Mouse (Mus musculus): ENCODE data around the gene Nme7. TPM values are rescaled to one million over a fixed set of nuclear protein-coding genes. Genes with fewer than 3 reads are reported as not detected.

The Nme7 gene
- polyA plus RNA-seq, 1 experiment from 2014 or later = 40.5 TPM

DNA sequence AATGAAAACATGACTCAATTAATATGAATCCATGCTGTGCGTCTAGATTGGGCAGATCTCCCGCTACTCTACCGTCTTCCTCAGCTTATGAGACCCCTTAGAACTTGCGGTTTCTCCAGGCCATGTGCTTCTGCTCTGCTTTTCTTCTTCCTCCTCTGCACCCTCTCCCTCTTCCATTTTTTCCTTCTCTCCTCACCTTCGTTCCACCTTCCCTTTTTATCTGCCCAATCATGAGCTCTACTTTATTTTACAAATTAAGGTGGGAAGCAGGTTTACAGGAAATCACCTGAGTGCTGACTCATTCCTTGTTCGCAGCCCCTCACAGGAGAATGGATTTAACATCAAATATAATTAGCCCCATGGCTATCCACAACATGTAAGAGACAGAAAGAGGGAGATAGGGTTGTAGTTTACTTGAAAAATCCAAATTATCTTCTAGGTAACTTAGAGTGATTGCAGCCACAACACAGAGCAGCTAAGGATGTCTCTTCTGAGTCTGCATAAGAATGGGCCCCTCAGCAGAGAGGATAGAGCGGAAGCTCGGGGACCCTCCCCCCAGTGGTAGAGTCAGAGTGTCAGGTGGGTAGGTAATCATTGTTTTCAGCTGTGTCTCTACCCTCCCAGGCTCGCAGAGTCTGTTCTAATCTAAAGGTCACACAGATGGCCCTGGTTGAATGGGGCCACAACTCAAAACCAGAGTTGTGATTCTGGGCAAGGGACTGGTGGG lies 73.0 kb downstream of the Nme7 start:
- no peak overlapping the region for H3K4me3 ChIP-seq (ENCODE audit: low read depth, low read length)
- H3K36me3 ChIP-seq (ENCODE audit: control insufficient read depth, insufficient read depth, low read length) = no peaks in the 10 kb centered on the region; the same call in 1 of the 2 replicates

DNA sequence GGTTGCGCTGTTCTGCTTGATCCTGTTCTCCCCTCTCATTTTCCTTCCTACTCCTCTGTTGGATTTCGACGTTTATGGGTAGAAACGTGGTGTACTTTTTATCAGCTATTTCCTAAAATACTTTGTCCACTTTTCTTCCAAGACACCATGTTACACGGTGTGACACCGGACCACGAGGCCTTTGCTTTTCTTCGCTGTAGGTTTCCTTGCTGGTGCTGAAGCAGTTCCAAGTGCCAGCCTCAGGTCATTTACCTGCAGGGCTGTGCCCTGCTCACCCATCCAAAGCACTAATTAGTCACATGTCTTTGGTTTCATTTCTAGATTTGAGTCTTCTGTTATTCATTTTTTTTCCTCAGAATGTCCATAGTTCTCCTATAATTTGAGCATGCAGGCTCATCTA lies 79.7 kb downstream of the Nme7 start:
- no peak overlapping the region for H3K27ac ChIP-seq (ENCODE audit: low read depth, low read length)
- no peaks in the 10 kb centered on the region for H3K9me3 ChIP-seq (ENCODE audit: control insufficient read depth, low read length)
- no peak overlapping the region for H3K4me3 ChIP-seq (ENCODE audit: low read depth, low read length)
- no peak overlapping the region for H3K4me2 ChIP-seq (ENCODE audit: low read depth, low read length, severe bottlenecking)
- DNase-seq (ENCODE audit: low spot score) (no peak), ATAC-seq (replicated peaks; ENCODE audit: low FRiP score) (no peak)
- H3K27me3 ChIP-seq (ENCODE audit: control insufficient read depth, insufficient read depth, low read length) = no peaks in the 10 kb centered on the region
- H3K36me3 ChIP-seq (ENCODE audit: control insufficient read depth, insufficient read depth, low read length) = no peaks in the 10 kb centered on the region
- no peaks in the 10 kb centered on the region for H3K4me1 ChIP-seq (replicated peaks; ENCODE audit: control insufficient read depth, insufficient read depth, low read length)
- 96% methylated on average over 8 of the region's 8 CpGs for whole genome bisulfite sequencing
- H3K9ac ChIP-seq (ENCODE audit: low read length) = no peak overlapping the region

More for the DNA sequence above, 73.0 kb downstream of the Nme7 start:
- Histone ChIP-seq H3K27me3 (ENCODE audit: control insufficient read depth, insufficient read depth, low read length) (no peaks in the 10 kb centered on the region), H3K4me1 (replicated peaks; ENCODE audit: control insufficient read depth, insufficient read depth, low read length) (no peaks in the 10 kb centered on the region), H3K27ac (ENCODE audit: low read depth, low read length) (no peak overlapping the region), H3K9me3 (ENCODE audit: control insufficient read depth, low read length) (no peaks in the 10 kb centered on the region), H3K9ac (ENCODE audit: low read length) (no peak overlapping the region), H3K4me2 (ENCODE audit: low read depth, low read length, severe bottlenecking) (no peak overlapping the region)
- no peak for DNase-seq (ENCODE audit: low spot score)
- no peak for ATAC-seq (replicated peaks; ENCODE audit: low FRiP score)
- WGBS = 73% methylated on average over 9 of the region's 9 CpGs

DNA sequence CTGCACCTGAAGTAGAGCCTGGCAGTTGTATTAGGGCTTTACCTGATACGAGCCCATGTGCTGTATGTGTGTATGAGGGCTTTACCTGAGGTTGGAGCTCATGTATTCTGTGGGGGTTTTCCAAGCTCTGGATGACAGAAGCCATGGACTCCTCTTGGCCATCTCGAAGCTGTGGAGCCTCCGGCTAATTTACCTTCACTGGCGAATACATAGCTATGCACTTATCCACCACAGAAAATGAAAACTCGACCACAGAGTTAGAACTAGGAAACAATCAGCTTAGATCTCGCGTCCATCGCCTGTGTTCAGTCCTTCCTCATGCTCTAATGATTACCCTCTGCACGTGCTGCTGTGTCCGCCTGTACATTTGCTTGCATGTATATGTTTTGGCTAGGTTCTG lies 80.4 kb downstream of the Nme7 start:
- 96% methylated on average over 10 of the region's 10 CpGs for WGBS
- Histone ChIP-seq H3K4me3 (ENCODE audit: low read depth, low read length) (no peak overlapping the region), H3K4me1 (replicated peaks; ENCODE audit: control insufficient read depth, insufficient read depth, low read length) (no peaks in the 10 kb centered on the region), H3K27ac (ENCODE audit: low read depth, low read length) (no peak overlapping the region), H3K27me3 (ENCODE audit: control insufficient read depth, insufficient read depth, low read length) (no peaks in the 10 kb centered on the region), H3K9me3 (ENCODE audit: control insufficient read depth, low read length) (no peaks in the 10 kb centered on the region), H3K36me3 (ENCODE audit: control insufficient read depth, insufficient read depth, low read length) (no peaks in the 10 kb centered on the region), H3K9ac (ENCODE audit: low read length) (no peak overlapping the region), H3K4me2 (ENCODE audit: low read depth, low read length, severe bottlenecking) (no peak overlapping the region)
- ATAC-seq (replicated peaks; ENCODE audit: low FRiP score) (no peak), DNase-seq (ENCODE audit: low spot score) (no peak)

DNA sequence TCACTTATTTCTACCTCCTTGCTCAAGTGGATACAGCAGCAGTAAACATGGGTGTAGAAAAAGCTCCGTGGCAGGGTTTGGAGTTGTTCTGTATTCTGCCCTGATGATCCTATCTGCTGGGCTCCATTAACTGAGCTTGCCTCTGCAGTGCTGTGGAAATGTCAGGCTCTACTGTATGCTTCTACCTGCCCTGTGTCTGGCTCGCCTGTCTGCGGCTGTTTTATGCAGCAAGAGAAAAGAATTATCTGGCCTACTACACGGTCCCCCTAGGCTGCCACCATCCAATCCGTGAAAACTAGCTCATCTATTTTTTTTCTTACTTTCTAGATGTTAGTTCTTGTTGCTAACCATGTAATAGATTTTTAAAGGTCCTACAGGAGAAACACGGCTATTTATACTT lies 81.1 kb downstream of the Nme7 start:
- Histone ChIP-seq H3K9me3 (ENCODE audit: control insufficient read depth, low read length) (no peaks in the 10 kb centered on the region), H3K27me3 (ENCODE audit: control insufficient read depth, insufficient read depth, low read length) (no peaks in the 10 kb centered on the region), H3K27ac (ENCODE audit: low read depth, low read length) (no peak overlapping the region), H3K4me3 (ENCODE audit: low read depth, low read length) (no peak overlapping the region), H3K36me3 (ENCODE audit: control insufficient read depth, insufficient read depth, low read length) (no peaks in the 10 kb centered on the region), H3K4me2 (ENCODE audit: low read depth, low read length, severe bottlenecking) (no peak overlapping the region), H3K9ac (ENCODE audit: low read length) (no peak overlapping the region), H3K4me1 (replicated peaks; ENCODE audit: control insufficient read depth, insufficient read depth, low read length) (no peaks in the 10 kb centered on the region)
- ATAC-seq (replicated peaks; ENCODE audit: low FRiP score) (no peak), DNase-seq (ENCODE audit: low spot score) (no peak)
- WGBS = 92% methylated on average over 6 of the region's 6 CpGs

DNA sequence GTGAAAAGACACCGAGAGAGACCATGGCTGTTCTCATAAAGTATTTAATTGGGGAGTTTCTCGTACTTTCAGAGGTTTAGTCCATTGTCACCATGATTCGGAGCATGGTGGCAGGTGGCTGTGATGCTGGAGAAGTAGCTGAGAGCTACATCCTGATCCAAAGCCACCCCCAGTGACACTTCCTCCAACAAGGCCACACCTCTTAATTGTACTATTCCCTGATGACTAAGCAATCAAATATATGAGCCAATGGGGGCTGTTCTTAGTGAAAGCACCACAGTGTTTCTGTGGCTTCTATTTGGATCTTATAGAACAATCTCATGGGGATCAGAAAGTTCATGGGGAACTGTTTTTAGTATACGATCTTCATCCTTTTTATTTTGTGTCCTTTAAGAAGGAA lies 85.8 kb downstream of the Nme7 start:
- no peak for DNase-seq (ENCODE audit: low spot score)
- ATAC-seq (replicated peaks; ENCODE audit: low FRiP score) = no peak
- no peaks in the 10 kb centered on the region for H3K36me3 ChIP-seq (ENCODE audit: control insufficient read depth, insufficient read depth, low read length)
- H3K4me3 ChIP-seq (ENCODE audit: low read depth, low read length) = no peak overlapping the region
- no peaks in the 10 kb centered on the region for H3K27me3 ChIP-seq (ENCODE audit: control insufficient read depth, insufficient read depth, low read length)
- no peak overlapping the region for H3K4me2 ChIP-seq (ENCODE audit: low read depth, low read length, severe bottlenecking)
- H3K9me3 ChIP-seq (ENCODE audit: control insufficient read depth, low read length) = no peaks in the 10 kb centered on the region
- H3K9ac ChIP-seq (ENCODE audit: low read length) = no peak overlapping the region
- H3K27ac ChIP-seq (ENCODE audit: low read depth, low read length) = no peak overlapping the region
- no peaks in the 10 kb centered on the region for H3K4me1 ChIP-seq (replicated peaks; ENCODE audit: control insufficient read depth, insufficient read depth, low read length)
- 86% methylated on average over 4 of the region's 4 CpGs for WGBS

DNA sequence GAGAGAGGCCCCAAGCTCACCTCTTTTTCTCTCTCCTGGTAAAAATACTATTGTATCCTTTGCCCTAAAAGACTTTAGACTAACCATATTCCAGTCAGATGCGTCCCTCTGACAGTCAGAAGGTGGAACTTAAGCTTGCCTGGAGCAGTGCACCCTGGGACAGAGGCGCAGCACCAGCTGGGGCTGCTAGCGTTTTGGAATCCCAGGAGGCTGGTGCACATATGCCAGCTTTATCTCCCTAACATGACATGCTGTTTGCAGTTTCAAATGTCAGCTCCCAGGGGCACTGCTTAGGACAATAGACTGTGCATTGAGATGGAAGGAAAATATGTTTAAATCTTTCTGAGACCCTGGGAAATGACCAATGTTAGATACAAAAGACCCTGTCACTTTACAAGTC lies 88.3 kb downstream of the Nme7 start:
- H3K9me3 ChIP-seq (ENCODE audit: control insufficient read depth, low read length) = no peaks in the 10 kb centered on the region
- peak; percentile 72 for ATAC-seq (replicated peaks; ENCODE audit: low FRiP score)
- H3K9ac ChIP-seq (ENCODE audit: low read length) = no peak overlapping the region
- H3K4me2 ChIP-seq (ENCODE audit: low read depth, low read length, severe bottlenecking) = no peak overlapping the region
- H3K27ac ChIP-seq (ENCODE audit: low read depth, low read length) = no peak overlapping the region
- H3K27me3 ChIP-seq (ENCODE audit: control insufficient read depth, insufficient read depth, low read length) = no peaks in the 10 kb centered on the region
- no peak for DNase-seq (ENCODE audit: low spot score)
- WGBS = 59% methylated on average over 3 of the region's 3 CpGs
- H3K4me1 ChIP-seq (replicated peaks; ENCODE audit: control insufficient read depth, insufficient read depth, low read length) = no peaks in the 10 kb centered on the region
- no peaks in the 10 kb centered on the region for H3K36me3 ChIP-seq (ENCODE audit: control insufficient read depth, insufficient read depth, low read length)
- no peak overlapping the region for H3K4me3 ChIP-seq (ENCODE audit: low read depth, low read length)

DNA sequence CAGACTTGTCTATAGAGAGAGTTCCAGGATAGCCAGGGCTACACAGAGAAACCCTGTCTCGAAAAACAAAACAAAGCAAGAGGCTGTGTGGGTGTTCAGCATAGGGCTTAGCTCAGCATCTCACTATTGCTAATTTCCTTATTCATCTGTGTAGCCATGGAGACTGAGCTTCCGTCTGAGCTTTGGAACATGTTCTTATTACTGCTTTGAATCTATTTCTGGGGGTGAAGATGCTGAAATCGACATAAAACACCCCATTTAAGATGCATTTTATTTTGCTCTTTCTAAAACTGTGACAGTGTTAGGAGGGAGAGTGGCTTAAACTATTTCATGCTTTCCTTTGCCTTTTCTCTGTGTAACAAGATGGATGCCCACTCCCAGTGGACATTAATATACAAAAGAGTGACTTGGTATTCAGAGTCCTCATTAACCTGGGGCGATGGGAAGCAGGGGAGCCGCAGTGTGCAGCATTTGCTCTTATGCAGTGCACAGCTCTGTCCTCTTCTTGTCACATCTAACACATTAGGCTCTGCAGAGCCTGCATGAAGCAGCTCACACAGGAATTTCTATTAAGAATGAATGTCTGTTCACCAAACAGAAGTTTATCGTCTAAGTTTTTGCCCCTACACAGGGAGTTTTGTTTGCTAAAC lies 91.3 kb downstream of the Nme7 start:
- Histone ChIP-seq H3K9ac (ENCODE audit: low read length) (no peak overlapping the region), H3K9me3 (ENCODE audit: control insufficient read depth, low read length) (no peaks in the 10 kb centered on the region), H3K4me3 (ENCODE audit: low read depth, low read length) (no peak overlapping the region), H3K27me3 (ENCODE audit: control insufficient read depth, insufficient read depth, low read length) (no peaks in the 10 kb centered on the region), H3K4me2 (ENCODE audit: low read depth, low read length, severe bottlenecking) (no peak overlapping the region), H3K27ac (ENCODE audit: low read depth, low read length) (no peak overlapping the region), H3K4me1 (replicated peaks; ENCODE audit: control insufficient read depth, insufficient read depth, low read length) (no peaks in the 10 kb centered on the region; the same call in 1 of the 2 replicates), H3K36me3 (ENCODE audit: control insufficient read depth, insufficient read depth, low read length) (no peaks in the 10 kb centered on the region)
- WGBS = 56% methylated on average over 6 of the region's 6 CpGs
- ATAC-seq (replicated peaks; ENCODE audit: low FRiP score) (peak; percentile 67), DNase-seq (ENCODE audit: low spot score) (no peak)

DNA sequence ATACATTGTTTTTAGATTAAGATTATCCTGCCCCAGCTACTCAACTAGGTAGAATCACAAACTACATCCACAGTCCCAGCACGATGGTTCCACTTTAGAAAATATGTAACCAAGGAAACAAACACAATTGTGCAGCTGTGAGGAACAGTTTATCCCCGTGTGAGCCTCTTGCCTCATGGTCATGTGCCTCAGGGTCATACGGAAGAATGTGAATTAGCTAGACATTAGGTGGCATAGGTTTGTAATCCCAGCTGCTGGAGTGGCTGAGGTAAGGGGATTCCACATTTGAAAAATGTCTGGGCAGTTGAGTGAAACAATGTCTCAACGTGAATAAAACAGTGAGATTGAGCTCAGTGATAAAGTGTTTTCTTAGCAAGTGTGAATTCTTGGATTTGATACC lies 93.8 kb downstream of the Nme7 start:
- no peaks in the 10 kb centered on the region for H3K27me3 ChIP-seq (ENCODE audit: control insufficient read depth, insufficient read depth, low read length)
- 0 out of 2 replicates have a peak, but pooled peaks cover 3% of the 10 kb centered on the region for H3K36me3 ChIP-seq (ENCODE audit: control insufficient read depth, insufficient read depth, low read length)
- no peak overlapping the region for H3K27ac ChIP-seq (ENCODE audit: low read depth, low read length)
- DNase-seq (ENCODE audit: low spot score) (no peak), ATAC-seq (replicated peaks; ENCODE audit: low FRiP score) (no peak)
- H3K9me3 ChIP-seq (ENCODE audit: control insufficient read depth, low read length) = no peaks in the 10 kb centered on the region; the same call in 1 of the 2 replicates
- H3K9ac ChIP-seq (ENCODE audit: low read length) = no peak overlapping the region
- WGBS = 52% methylated on average over 4 of the region's 4 CpGs
- H3K4me3 ChIP-seq (ENCODE audit: low read depth, low read length) = no peak overlapping the region
- H3K4me2 ChIP-seq (ENCODE audit: low read depth, low read length, severe bottlenecking) = no peak overlapping the region
- no peaks in the 10 kb centered on the region; the same call in 1 of the 2 replicates for H3K4me1 ChIP-seq (replicated peaks; ENCODE audit: control insufficient read depth, insufficient read depth, low read length)
